Mouse (Mus musculus): ENCODE data around the gene Taf9b.

GRCm38 (mm10) chrX:106164555-106164954 is 56.4 kb downstream of the Taf9b start:
- no peak for TF ChIP-seq POLR2A (IDR thresholded peaks at IDR 0.05; ENCODE audit: borderline replicate concordance, insufficient read depth, low read length)
- no peak for TF ChIP-seq CTCF (IDR thresholded peaks at IDR 0.05; ENCODE audit: borderline replicate concordance, insufficient read depth, low read depth, low read length)

Data from cerebellum, adult 2 months (tissue).